Mouse (Mus musculus) c-Kit-positive CD71-negative TER-119-negative erythroid progenitor cells, embryonic 14.5 days (primary cell): ENCODE results near the gene Gm11634.
"Not testable (repeated sequence)": the region's sequence is repeated elsewhere in the genome, so short reads cannot be mapped to it uniquely, and the experiment has no call there.

Experiments
- DNase-seq: peaks from one replicate; pipeline ENCODE4 v3.0.0-alpha.2; 2013; ENCODE audit warnings: low read depth

Gene Gm11634

DNA sequence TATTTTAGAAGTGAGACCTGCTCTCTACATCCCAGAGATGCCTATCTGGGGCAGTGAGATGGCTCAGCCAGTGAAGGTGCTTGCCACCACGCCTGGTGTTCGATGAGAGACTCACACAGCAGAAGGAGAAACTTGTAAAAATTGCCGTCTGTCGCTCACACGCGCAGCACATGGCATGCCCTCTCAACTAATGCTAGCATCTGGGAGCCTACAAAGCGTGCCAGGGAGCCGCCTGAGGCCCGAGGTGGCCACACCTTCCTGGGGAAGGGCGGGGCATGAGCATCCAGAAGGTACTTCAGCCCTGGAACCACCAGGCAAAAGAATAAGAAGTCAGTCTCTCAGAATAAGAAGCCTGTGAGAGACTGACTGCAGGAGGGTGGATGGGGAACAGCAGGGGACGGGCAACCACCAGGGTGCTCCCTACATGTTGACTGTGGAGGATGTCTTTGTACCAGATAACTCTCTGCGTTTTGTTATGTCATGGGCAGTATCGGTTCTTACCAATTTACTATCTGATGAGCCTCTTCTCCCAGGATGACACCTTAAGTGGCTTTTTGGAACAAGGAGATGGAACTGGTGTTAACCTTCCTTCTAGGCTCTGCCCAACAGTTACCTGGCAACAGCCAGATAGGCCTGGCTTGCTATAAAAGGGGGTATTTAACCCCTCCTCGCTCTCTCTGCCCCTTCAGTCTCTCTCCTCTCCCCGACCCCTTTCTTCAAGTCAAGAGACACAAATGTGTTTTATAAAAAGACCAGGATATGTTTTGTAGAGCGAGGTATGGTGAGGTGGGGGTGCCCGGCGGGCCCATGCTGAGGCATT is 18.1 kb upstream of the Gm11634 start:
- no peak for DNase-seq

DNA sequence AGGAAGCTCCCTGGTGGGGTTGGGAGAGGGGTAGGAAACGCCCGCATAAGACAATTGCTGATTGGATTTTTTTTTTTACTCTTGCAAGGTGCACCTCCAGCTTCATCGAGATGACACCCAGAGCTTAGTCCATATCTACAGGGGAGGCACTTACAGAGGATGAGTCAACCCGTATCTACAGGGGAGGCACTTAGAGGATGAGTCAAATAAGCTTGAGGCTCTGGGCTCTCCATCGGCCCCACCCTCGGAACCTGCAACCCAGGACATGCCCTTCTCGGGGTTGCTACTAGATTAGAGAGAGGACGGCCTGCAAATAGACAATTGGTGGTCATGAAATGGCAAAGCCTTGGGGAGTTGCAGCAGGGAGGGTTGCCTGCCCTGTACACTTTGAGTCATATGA is 17.0 kb upstream of the Gm11634 start:
- no peak for DNase-seq

GRCm38 (mm10) chr11:101615380-101615779 is 16.3 kb upstream of the Gm11634 start:
- DNase-seq, result no peak

DNA sequence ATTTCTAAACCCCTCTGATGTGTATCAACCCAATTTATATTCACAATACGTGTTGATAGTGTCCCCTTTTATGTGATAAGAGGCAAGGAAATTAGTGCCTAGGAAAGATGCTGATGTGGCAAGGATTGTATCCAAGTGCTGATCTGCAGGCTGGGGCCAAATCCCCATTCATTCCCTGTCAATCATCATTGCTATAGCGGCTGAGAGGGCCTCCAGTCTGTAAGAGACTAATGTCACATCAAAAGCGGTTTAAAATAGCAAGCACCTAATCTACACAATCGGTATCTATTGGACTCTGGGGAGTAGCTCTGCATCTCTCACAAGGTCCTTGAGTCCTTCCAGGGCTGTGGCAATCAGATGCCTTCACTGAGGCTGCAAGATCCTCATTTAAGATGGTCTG is 15.1 kb upstream of the Gm11634 start:
- no peak for DNase-seq

- DNase-seq, result no peak
Measured at GRCm38 (mm10) chr11:101613596-101613995, 14.5 kb upstream of the Gm11634 start.

- no peak for DNase-seq
Measured at GRCm38 (mm10) chr11:101610445-101610844, 11.4 kb upstream of the Gm11634 start.

DNA sequence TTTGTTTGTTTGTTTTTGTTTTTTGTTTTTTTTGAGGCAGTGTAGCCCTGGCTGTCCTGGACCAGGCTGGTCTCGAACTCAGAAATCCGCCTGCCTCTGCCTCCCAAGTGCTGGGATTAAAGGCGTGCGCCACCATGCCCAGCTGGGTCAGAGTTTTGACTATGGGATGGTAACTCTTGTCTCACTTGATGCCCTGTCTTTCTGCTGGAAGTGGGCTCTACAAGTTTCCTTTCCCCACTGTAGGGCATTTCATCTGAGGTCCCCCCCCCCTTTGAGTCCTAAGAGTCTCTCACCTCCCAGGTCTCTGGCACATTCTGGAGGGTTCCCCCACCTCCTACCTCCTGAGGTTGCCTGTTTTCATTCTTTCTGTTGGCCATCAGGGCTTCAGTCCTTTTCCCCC is 8.1 kb upstream of the Gm11634 start:
- not testable (repeated sequence) for DNase-seq

GRCm38 (mm10) chr11:101604531-101605453 is 5.7 kb upstream of the Gm11634 start:
- DNase-seq, result peak; percentile 84

DNA sequence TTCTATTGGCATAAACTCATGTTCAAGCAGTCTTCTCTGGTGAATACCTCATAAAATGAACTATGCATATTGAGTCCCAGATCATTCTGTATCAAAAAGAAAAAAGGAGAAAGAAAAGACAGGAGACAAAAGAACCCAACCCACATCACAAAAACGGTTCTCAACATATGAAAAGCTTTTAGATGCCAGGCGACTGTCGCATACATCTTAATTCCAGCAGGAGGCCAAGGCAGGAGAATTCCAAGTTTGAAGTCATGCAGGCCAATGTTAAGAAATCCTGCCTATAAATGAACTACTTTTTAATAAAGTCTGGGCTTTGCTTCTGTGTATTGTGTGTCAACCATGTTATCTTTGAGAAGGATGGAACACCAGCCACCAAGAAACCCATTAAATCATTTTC is 5.1 kb upstream of the Gm11634 start:
- DNase-seq, result no peak

GRCm38 (mm10) chr11:101602491-101602890 is 3.4 kb upstream of the Gm11634 start:
- DNase-seq, result peak; percentile 90

GRCm38 (mm10) chr11:101589989-101590624 is 8.9 kb downstream of the Gm11634 start:
- no peak for DNase-seq

DNA sequence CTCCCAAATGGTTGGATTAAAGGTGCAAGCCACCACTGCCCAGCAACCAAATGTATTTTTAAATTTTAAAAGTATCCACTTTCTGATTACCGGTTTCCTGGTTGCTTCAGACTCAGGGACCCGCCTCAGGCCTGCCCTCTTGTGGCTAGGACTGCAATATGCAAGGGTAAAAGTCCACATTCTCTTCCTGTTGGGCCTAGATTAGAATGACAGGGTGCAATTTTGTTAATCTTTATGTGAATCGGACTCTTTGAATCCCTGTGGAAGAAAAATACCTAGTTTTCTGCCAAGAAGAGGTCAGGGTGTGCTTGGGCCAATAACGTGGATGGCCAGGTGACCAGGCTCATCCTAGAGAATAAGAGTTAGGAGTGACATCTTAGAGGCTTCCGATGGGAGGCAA is 9.6 kb downstream of the Gm11634 start:
- peak; percentile 69 for DNase-seq

- DNase-seq, result no peak
Measured at GRCm38 (mm10) chr11:101588868-101589267, 10.2 kb downstream of the Gm11634 start.

DNA sequence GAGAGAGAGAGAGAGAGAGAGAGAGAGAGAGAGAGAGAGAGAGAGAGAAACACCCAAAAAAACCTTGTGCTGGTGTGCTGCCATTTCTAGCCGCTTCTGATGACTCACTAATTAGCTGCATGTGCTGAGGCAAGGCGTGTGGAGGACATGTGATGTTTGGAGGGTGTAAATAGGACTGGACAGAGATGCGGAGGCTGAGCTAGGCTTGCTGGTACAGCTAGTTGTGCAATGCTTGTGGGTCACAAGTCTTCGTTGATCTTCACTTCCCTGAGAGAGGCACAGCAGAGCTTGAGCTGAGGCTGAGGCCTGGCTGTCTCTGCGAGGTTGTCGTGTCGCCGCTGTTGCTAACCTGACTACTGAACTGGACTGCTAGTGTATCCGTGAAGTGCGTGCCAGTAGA is 11.4 kb downstream of the Gm11634 start:
- no peak for DNase-seq

GRCm38 (mm10) chr11:101585805-101586204 is 13.3 kb downstream of the Gm11634 start:
- DNase-seq, result no peak

DNA sequence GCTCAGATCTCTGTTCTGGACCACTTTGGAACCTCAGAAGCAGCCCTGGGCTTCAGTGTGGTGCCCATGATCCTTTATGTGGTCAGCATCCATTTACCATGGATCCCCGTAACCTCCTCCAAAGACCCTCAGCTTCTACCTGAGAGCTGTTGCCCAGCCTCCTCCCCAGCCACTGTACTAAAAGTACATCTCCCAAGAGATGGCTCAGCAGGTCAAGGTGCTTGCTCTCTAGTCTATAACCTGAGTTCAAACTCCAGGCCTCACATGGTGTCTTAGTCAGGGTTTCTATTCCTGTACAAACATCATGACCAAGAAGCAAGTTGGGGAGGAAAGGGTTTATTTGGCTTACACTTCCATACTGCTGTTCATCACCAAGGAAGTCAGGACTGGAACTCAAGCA is 14.0 kb downstream of the Gm11634 start:
- DNase-seq, result not testable (repeated sequence)

GRCm38 (mm10) chr11:101583205-101583604 is 15.9 kb downstream of the Gm11634 start:
- DNase-seq, result no peak

DNA sequence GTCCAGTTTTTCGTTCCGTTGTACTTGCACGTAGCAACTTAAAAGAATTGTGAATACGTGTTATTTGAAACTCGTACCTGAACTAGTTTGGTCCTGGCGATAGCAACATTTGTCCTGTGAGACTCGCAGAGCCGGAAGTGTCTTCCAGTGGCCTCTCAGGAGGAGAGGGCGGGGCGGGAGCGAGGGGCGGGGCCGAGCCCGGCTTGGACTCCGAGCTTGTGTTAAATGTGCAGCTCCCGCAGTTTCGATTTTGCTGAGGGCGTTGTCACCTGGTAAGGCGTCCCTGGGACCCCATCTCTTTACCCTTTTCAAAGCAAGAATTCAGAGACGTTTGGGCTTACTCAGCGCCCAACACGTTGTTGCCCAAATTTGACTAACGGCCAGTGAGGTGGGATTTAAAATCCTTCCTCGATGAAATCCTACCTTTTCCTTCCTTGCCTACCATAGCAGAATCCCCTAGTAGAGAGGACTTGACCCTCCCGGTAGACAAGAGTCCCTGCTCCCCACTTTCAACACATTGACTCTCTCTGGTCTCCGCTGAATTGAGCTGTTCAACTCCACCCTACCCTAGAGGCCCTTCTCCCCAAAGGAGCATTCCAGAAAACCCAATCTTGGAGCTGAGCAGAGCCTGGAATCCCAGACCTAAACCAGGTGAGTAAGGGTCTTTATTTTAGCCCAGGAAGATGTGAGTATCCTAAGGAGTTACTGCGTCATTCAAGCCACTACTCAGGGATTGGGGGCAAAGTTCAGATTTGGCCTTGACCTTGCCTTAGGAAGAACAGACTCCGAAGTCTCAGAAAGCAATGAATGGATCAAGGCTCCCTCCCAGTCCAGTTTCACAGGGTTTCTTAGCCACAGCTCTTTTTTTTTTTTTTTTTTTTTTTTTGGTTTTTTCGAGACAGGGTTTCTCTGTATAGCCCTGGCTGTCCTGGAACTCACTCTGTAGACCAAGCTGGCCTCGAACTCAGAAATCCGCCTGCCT is 16.7 kb downstream of the Gm11634 start, which contains the start of gene Tmem106a:
Gene Tmem106a, plus strand, starts transcription at position 189 of the 982 bp plus-strand sequence.
- DNase-seq, result peak; percentile 73

DNA sequence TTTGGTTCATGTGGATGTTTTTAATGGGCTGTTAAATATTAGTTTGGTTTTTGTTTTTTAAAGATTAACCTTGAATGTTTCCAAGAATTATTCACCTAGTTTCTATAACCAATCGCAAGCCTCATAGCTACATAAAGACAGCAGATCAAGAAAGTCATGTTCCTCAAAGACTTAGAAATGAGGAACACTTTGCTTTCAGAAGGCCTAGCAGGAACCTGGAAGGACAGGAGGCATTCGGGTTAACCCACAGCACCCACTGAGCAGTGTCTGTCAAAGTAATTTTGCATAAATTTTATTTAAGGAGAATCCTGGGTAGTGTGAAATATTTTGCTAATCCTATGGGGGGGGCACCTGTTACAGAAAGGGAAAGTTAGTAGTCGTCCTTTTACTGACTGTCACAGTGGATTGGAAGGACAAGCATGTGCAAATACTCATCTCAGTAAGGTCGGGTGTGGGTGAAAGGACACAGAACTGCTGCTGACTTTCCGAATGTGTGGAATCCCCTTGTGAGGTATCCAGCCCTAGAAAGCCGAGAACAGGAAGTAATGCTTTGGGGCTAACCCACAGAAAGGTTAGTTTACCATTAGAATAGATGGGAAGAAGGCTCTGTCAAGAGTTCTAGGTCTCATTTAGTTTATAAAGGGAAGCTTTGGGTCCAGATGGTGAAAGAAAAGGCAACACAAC is 17.8 kb downstream of the Gm11634 start:
- DNase-seq, result no peak

DNA sequence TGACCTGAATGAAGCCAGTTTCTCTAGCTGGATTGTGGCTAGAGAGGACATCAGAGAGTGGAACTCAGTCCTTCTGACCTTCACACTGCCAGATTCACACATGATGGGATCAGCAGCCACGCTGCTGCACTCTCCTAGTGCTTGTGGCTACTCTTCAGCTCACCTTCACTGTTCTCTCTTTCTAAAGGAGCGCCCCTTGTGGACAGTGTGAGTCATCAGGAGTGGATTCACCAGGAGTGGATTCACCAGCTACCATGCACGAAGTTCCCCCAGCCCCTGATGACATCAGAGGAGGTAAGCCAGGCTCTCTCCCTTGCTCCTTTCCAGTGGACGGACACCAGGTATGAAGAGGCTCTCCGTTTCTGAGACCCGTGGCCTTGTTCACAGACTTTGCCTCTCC is 22.9 kb downstream of the Gm11634 start:
- no peak for DNase-seq

DNA sequence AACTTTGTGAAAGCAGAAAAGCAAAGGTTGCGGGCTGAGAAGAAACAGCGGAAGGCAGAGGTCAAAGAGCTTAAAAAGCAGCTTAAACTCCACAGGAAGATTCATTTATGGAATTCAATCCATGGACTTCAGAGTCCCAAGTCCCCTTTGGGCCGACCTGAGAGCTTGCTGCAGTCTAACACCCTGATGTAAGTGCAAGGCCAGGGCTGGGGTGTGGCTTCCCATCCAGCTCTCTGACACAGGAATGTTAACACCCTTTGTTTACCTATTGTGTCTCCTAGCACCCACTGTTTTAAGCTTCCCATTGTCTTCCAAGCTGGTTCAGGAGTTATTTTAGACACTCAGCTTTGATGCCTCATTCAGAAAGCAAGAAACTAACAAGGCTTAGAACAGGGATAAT is 30.6 kb downstream of the Gm11634 start:
- DNase-seq, result no peak
